Mouse (Mus musculus) megakaryocyte-erythroid progenitor cell, adult 5-6 weeks (primary cell): ENCODE results near the gene Omp. TPM values are rescaled to one million over a fixed set of nuclear protein-coding genes. Genes with fewer than 3 reads are reported as not detected.
A peak's percentile ranks its signal among the peaks of the same experiment; 100 is the strongest.

Experiments used
- ATAC-seq: replicated peaks from 2 replicates; pipeline ENCODE4 v1.8.0; 2016; ENCODE audit warnings: mild to moderate bottlenecking, inconsistent platforms; ENCODE audit not compliant: severe bottlenecking, poor library complexity, low FRiP score, low TSS enrichment
- total RNA-seq, 2 experiments: library from RNA; stranded (forward) in 1 of 2; stranded (reverse) in 1 of 2; fragments of 200-1000, 215-1000 nt in 1 of 2; fragments of >200 nt in 1 of 2; fragmentation: Nextera tagmentation in 1 of 2; gene quantifications; 2 replicates each; pipeline ENCODE4 v1.2.3; 2014 to 2017

Gene Omp
- total RNA-seq, 2 experiments from 2014 or later, result 0.63 TPM; not detected in 1

- no peak for ATAC-seq
Measured at GRCm38 (mm10) chr7:98146447-98146845, 1.1 kb upstream of the Omp start.

DNA sequence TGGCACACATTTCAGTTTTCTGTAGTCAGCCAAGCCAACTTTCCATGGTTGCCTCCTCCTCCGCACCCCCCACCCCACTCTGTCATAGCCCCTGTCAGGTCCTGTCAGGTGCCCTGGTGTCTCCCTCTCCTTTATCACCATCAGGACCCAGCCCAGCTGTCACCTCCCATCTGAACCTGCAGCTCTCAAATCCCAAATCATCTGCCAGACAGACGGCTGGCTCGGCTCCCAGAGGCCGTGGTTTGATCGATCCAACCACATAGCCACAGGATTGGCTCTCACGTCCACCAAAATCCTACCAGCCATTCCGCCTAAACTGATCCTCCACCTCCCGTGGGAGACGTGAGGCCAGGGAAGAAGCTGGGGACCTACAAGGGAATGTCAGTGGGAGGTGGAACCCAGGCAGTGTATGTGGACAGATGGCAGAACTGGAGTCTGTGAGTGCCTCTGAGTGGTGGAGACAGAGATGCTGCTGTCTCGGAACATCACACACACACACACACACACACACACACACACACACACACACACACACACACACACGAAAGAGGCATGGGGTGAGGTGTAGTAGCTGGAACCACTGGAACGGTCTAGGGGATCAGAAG is 642 bp upstream of the Omp start:
- ATAC-seq, result peak; percentile 67

DNA sequence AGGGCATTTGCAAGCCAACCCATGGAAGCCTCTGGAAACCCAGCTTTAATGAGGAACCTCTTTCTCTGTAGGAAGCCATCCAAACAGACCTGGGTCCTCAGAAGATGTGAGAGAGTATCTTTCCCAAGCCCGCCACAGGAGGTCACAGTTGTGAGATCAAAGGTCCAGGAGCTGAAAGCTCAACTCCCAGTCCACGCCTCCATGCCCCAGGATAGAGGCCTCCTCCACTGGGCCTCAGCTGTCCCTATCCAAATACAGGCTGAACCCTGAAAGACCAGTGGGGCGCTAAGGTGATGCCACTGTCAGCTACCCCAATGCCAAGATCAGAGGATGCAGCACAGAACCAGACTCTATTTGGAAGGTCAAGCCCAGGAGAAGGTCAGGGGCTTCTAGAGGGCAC is 2.7 kb downstream of the Omp start:
- ATAC-seq, result no peak

DNA sequence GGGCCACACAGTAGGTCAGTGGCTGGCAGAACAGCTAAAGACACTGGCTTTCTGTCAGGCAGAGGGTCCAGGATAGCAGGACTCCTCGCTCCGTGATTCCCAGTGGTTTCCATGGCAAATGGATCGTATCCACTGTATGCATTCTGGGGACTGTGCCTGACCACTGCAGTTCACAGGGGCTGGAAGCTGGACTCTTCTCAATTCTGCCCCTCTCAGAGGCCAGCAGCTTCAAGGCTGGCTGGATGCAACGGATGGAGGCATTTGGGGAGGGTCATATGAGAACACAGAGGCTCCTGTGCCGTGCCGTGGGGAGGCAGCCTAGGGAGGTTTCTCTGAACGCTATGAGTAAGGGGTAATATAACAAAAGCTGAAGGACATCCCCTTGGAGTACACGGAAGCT is 3.1 kb downstream of the Omp start:
- ATAC-seq, result no peak

DNA sequence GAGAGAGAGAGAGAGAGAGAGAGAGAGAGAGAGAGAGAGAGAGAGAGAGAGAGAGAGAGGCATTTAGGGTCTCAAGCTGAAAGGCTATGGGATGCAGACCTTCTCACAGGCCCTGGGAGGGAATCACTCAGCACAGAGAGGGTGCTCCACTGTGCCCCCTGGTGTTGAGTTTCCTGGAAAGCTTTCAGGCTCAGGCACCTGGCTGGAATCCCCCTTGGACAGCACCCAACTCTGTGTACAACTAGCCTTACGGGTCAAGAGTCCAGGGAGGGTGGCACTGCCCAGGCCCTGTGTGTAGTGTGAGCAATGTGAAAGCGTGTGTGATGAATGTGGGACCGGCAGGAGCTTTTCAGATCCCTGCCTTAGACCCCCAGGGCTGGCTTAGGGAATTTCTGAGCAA is 4.1 kb downstream of the Omp start:
- ATAC-seq, result no peak

GRCm38 (mm10) chr7:98140597-98140996 is 4.7 kb downstream of the Omp start:
- ATAC-seq, result peak; percentile 80

- no peak for ATAC-seq
Measured at GRCm38 (mm10) chr7:98139216-98139615, 6.1 kb downstream of the Omp start.

- ATAC-seq, result no peak
Measured at GRCm38 (mm10) chr7:98137995-98138394, 7.3 kb downstream of the Omp start.

- no peak for ATAC-seq
Measured at GRCm38 (mm10) chr7:98137583-98137982, 7.7 kb downstream of the Omp start.

GRCm38 (mm10) chr7:98131751-98132150 is 13.6 kb downstream of the Omp start:
- 0 out of 2 replicates have a peak, but pooled peaks have one; percentile 31 for ATAC-seq

GRCm38 (mm10) chr7:98125473-98125872 is 19.8 kb downstream of the Omp start:
- peak; percentile 48; the same call in 1 of the 2 replicates for ATAC-seq

DNA sequence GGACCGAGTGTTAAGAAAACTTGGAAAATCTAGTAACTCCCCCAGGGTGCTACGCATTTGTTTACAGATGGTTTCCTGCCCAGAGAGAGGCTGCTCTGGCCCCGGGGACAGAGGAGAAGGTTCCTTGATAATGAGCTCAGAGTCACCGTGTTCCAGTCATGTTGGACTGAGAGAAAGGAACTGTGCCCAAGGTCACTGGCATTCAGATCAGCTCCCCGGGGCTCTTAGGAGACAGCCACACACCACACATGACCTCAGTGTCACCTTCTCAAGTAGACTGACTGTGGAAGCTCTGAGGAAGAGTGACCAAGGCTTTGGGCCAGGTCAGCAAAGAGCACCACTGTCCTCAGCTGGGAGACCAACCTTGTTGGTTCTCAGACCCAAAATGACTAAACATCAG is 20.6 kb downstream of the Omp start:
- ATAC-seq, result no peak

DNA sequence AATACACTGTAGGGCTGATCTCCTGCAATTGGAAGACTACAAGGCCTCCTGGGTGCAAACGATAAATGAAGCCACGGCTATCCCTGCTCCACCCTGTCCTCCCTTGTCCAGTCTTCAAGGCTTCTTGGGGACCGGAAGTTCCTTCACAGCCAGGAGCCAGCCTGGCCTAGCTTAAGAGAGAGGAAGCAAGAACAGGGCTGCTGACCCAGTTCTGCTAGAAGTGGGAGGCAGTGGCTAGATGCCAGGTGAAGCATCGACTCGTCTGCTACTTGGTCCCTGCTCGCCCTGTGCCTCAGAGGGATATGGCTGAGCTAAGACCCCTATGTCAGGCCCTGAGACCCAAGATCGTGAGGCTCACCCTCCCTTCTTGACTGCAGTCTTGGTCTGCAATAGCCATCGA is 23.6 kb downstream of the Omp start:
- ATAC-seq, result no peak

DNA sequence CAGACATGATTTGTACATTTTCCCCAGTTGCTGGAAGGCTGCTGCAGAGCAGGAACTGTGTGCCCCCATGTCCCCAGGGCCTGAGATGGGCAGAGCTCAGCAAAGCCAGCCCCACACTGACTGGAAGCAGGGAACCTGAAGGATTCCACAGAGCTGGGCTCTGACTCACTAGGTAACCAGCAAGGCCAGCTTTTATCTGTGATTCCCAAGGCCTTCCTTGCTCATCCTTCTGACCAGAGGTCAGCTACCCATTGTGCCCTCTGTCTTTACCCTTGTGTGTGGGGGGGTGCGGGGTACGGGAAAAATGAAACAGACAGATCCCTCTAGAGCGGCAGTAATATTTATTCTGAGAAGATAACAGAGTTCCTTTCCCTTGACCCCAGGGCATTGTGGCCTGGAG is 24.1 kb downstream of the Omp start:
- no peak for ATAC-seq

DNA sequence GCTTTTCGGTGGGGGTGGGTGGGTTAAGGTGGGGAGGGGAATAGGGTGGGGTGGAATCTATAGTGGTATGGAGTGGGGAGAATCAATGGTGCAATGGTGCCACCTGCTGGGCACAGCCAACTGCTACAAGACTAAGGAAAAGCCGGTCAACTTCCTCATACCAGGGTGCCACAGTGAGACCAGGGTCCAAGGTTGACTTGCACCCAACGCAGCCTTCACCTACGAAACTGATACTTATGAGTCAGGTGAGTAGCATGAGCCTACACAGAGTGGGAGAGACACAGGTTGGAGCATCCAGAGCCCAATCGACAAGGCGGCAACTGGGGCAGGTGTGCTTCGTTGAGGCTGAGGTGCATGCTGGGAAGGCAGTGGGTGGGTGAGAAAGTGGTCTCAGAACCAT is 25.0 kb downstream of the Omp start:
- peak; percentile 80 for ATAC-seq

GRCm38 (mm10) chr7:98119961-98120232 is 25.4 kb downstream of the Omp start:
- no peak for ATAC-seq

DNA sequence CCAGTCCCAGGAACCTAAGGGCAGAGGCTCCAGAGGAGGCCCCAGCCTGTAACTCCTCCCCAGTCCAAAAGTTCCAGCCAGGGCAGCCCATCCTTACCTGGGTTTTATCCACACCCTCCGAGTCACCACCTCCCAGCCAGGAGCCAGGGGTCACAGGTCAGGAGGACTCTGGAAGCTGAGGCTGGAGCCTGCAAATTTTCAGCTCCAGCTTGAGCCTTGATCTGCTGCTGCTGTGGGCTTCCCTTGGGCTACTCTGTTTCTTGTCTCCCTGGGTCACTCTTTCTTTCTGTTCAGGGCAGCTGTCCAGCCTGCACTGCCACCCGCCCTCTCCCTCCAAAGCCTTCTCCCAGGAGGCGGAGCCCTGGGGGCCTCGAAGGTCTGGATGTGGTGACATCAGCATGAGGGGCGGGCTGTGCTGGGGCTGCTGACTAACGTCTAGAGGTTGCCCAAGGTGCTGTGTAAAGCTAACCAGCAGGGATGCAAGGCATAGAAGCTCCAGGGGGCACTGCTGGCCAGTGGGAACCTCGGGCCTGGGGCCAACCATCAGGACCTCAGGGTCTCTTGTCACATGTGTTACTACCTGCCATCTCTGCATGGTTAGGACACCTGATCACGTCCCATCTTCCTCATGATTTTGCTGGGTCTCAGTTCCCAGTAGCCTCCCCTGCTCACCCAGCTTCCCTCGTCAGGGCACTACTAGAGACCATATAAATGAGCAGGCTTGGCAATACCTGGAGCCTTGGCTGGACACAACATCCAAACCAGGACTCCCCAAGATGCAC is 25.9 kb downstream of the Omp start, which contains the start of gene Myo7a:
Myo7a (minus strand) TSS at position 346 of the 782 bp plus-strand sequence.
- no peak for ATAC-seq

DNA sequence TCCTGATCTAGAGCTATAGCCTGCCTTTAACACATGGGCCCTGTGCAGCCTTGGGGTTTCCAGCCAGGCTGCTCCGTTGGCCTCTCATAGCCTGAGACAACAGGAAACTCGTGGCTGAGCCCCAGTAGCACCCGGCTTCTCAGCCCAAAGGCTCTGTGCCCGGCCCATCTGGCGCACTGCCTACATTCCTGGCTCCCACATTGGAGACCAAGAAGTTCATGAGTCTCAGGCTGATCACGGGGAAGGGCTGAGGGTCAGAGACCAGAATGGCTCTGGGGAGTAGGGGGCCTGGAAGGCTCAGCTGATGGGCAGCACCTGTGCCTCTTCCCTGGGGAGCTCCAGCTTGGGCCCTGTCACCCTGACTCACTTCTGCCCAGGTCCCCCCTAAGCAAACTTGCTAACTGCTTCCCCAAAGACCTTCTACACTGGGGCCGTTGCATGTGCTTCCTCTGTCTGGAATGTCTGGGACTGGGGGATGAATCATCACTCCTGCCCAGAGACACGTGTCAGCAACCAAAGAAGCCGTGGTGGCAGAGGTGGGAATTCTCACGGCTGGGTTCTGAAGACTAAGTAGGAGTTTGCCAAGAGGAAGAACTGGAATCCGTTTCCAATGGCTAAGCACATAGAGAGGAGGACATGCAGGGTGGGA is 28.2 kb downstream of the Omp start:
- no peak for ATAC-seq

GRCm38 (mm10) chr7:98114656-98115055 is 30.6 kb downstream of the Omp start:
- ATAC-seq, result no peak

GRCm38 (mm10) chr7:98111233-98111632 is 34.1 kb downstream of the Omp start:
- ATAC-seq, result no peak

GRCm38 (mm10) chr7:98109771-98110170 is 35.5 kb downstream of the Omp start:
- no peak for ATAC-seq
